Mouse (Mus musculus) intestine, embryonic 15.5 days (tissue): ENCODE measurements around the gene Dixdc1. TPM values are rescaled to one million over a fixed set of nuclear protein-coding genes. Genes with fewer than 3 reads are reported as not detected.

Source experiments
- ATAC-seq: fragments of 200-750 bp; cut with Nextera tagmentation; 2 replicates; pipeline ENCODE4 v1.8.0; 2017; ENCODE audit warnings: moderate TSS enrichment, moderate library complexity
- H3K27ac ChIP-seq: fragments of 300-500 bp; sonication (generic); 2 replicates; pipeline ENCODE4 v1.5.1; 2015; ENCODE audit warnings: mild to moderate bottlenecking, inconsistent platforms
- H3K27me3 ChIP-seq: fragments of 300-500 bp; sonication (generic); replicated peaks from 2 replicates; pipeline ENCODE4 v1.6.1; 2015; ENCODE audit warnings: inconsistent platforms
- H3K36me3 ChIP-seq: fragments of 300-500 bp; sonication (generic); 2 replicates; pipeline ENCODE4 v1.6.1; 2015; ENCODE audit warnings: inconsistent platforms
- H3K4me1 ChIP-seq: fragments of 300-500 bp; sonication (generic); replicated peaks from 2 replicates; pipeline ENCODE4 v1.6.1; 2015; ENCODE audit warnings: inconsistent platforms
- H3K4me2 ChIP-seq: fragments of 300-500 bp; sonication (generic); replicated peaks from 2 replicates; pipeline ENCODE4 v1.6.1; 2015; ENCODE audit warnings: mild to moderate bottlenecking, inconsistent platforms
- H3K4me3 ChIP-seq: fragments of 300-500 bp; sonication (generic); replicated peaks from 2 replicates; pipeline ENCODE4 v1.5.1; 2015; ENCODE audit warnings: inconsistent platforms
- H3K9ac ChIP-seq: fragments of 300-500 bp; sonication (generic); 2 replicates; pipeline ENCODE4 v1.6.1; 2015; ENCODE audit warnings: inconsistent platforms
- H3K9me3 ChIP-seq: fragments of 300-500 bp; sonication (generic); 2 replicates; pipeline ENCODE4 v1.6.1; 2016; ENCODE audit warnings: inconsistent platforms
- WGBS: fragments of 180-500 bp; shearing (Covaris S2); methylation state at CpG from one replicate; pipeline ENCODE4 v1.1.7; 2015; 5-methylcytosine and 5-hydroxymethylcytosine counted together
- polyA plus RNA-seq: library from polyadenylated mRNA; unstranded; fragments of >200 nt; fragmentation: Nextera tagmentation; extraction: Ambion mirVana; gene quantifications from 2 replicates; pipeline ENCODE4 v1.2.1, GENCODE M21; 2015

Gene Dixdc1
- polyA plus RNA-seq, 1 experiment from 2014 or later: 6.1 TPM

DNA sequence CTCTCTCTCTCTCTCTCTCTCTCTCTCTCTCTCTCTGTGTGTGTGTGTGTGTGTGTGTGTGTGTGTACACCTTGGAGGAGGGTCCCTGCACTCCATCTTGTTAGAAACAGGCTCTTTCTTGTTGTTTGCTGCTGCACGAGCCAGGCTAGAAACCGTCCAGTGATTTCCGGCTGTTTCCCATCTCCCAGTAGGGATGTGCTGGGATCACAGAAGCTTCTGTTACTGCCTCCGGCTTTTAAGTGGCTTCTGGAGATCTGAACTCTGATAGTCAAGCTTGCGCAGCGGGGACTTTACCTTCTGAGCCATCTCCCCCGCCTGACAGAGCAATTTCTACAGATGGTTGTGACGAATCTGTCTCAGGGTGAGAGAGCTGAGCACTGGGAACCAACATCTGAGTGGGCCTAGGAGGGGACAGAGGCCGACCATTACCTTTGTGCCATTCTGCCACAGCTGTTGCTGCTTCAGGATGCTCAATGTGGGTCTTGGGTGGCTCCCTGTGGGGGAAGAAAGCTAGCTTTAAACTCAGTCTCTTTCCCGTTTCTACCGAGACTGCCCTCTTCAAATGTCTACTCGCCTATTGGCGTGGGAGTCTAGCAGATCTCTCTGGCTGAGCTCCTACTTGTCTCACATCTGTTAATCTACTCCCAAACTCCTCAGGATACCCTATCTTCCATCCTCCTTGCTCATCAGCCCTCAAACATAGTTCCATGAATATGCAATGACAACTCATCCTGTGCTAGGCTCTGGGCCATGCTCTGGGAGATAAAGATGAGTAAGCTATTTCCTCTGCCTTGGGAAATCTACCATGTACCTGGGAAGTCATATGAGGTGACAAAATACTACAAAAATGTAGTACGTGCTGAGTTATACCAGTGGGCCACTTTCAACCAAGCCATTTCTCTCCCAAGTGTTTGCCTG is 1.8 kb upstream of the Dixdc1 start:
- no peak overlapping the region for H3K4me3 ChIP-seq
- no peak for ATAC-seq
- no peak overlapping the region for H3K4me2 ChIP-seq
- no peaks in the 10 kb centered on the region for H3K27me3 ChIP-seq
- no peaks in the 10 kb centered on the region; the same call in 1 of the 2 replicates for H3K36me3 ChIP-seq
- H3K9ac ChIP-seq: no peak overlapping the region
- peaks cover 7% of the 10 kb centered on the region for H3K4me1 ChIP-seq
- 83% methylated on average over 14 of the region's 14 CpGs for WGBS
- H3K9me3 ChIP-seq: no peaks in the 10 kb centered on the region
- H3K27ac ChIP-seq: no peak overlapping the region

DNA sequence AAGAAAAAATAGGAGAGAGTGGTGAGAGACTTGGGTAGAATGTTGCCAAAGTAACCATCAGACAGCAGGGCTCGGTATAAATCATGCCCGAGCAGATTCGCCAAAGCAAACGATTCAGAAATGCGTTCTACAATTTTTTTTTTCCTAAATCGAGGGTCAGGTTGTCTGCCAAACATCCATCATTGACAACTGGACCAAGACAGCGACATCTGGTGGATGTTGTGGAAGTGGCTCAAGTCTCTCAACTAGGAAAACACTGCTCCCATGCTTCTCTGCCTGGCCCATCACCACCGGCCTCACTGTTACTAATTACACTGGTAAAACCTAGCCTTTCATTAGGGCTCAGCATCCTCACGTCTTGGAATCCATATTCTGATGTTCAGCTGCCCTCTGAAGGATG is 4.3 kb downstream of the Dixdc1 start:
- no peaks in the 10 kb centered on the region for H3K36me3 ChIP-seq
- peaks cover 7% of the 10 kb centered on the region for H3K4me1 ChIP-seq
- H3K4me2 ChIP-seq: no peak overlapping the region
- H3K9me3 ChIP-seq: no peaks in the 10 kb centered on the region
- ATAC-seq: no peak
- WGBS: 3% methylated on average over 9 of the region's 9 CpGs
- H3K27me3 ChIP-seq: no peaks in the 10 kb centered on the region
- H3K9ac ChIP-seq: no peak overlapping the region
- H3K4me3 ChIP-seq: no peak overlapping the region
- H3K27ac ChIP-seq: no peak overlapping the region

DNA sequence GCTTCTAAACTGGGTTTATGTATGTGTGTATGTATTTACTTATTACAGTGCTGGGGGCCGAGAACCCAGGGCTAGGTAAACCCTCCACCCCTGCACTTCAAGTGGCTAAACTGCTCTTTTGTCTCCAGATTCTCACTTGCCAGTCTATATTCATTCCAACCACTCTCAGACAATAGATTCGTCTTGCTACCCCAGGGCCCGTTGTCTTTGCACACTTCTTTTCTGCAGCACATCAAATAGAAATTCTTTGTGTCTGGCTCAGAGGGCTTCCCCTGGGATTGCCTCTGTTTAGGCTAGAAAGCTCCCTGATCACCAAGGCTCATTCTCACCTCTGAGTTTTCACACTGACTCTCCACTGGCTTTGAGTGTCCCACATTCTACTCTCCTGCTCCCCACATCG is 6.8 kb downstream of the Dixdc1 start:
- Histone ChIP-seq H3K9me3 (no peaks in the 10 kb centered on the region), H3K27ac (no peak overlapping the region), H3K4me3 (no peak overlapping the region), H3K27me3 (no peaks in the 10 kb centered on the region), H3K9ac (no peak overlapping the region), H3K36me3 (no peaks in the 10 kb centered on the region), H3K4me1 (no peaks in the 10 kb centered on the region), H3K4me2 (no peak overlapping the region)
- 32% methylated on average over 4 of the region's 4 CpGs for WGBS
- ATAC-seq: no peak

DNA sequence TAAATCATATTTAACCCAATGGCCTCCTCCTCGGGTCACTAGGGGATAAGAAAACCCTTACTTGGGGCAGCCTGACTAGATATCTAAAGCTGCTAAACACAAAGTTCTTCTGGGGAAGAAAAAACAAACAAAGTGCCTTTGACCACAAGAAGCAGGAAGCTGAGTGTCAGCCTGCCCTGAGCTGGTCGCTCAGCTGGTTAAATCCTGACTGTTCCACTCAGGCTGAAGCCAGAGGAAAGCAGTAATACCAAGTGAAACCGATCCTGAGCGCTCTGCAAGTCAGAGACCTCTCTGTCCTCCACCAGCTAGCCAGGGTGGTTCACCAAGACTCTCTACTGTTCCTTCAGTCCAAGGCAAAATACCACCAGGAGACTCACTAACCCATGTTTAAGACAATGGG is 9.7 kb downstream of the Dixdc1 start:
- Histone ChIP-seq H3K4me3 (no peak overlapping the region), H3K9me3 (no peaks in the 10 kb centered on the region), H3K27me3 (no peaks in the 10 kb centered on the region), H3K9ac (no peak overlapping the region), H3K4me1 (no peaks in the 10 kb centered on the region; the same call in 1 of the 2 replicates), H3K36me3 (no peaks in the 10 kb centered on the region), H3K4me2 (no peak overlapping the region), H3K27ac (no peak overlapping the region)
- no peak for ATAC-seq
- 42% methylated on average over 4 of the region's 4 CpGs for WGBS

DNA sequence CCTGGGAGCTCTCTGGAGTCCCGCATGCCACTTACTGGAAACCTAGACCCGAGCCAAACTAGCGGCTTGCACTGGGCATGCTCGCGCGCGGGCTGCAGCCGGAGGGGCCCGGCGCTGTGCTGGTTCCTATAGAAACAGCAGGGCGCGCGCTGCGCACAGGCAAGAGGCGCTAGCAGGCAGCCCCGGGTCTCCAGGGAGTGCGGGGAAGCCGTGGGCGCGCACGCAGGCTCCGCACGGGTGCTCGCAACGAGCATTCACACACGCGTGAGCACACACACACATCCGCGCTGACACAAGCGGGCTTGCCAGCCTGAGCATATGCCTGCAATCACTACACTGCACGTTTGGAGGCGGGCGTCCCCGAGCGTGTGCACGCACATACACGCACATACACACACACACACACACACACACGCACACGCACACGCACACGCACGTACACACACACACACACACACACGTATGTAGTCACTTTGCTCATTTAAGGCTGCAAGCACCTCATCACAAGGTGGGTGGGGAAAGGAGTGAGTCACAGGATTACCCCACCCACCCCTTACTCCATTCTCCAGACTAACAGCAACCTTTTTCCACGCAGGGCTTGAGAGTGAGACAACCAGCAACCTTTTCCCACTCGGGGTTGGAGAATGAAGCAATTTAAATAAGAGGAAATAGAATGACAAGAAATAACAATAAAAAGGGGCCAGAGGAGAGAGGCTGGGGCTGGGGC is 11.2 kb downstream of the Dixdc1 start:
- peak; percentile 93 for ATAC-seq
- H3K9me3 ChIP-seq: no peaks in the 10 kb centered on the region
- WGBS: under 1% methylated on average over 45 of the region's 45 CpGs
- peak overlapping the region; percentile 65 for H3K4me3 ChIP-seq
- no peak overlapping the region for H3K27ac ChIP-seq
- no peaks in the 10 kb centered on the region for H3K36me3 ChIP-seq
- peaks cover 8% of the 10 kb centered on the region for H3K4me1 ChIP-seq
- H3K9ac ChIP-seq: peak overlapping the region; percentile 51
- H3K27me3 ChIP-seq: no peaks in the 10 kb centered on the region
- H3K4me2 ChIP-seq: peak overlapping the region; percentile 95

DNA sequence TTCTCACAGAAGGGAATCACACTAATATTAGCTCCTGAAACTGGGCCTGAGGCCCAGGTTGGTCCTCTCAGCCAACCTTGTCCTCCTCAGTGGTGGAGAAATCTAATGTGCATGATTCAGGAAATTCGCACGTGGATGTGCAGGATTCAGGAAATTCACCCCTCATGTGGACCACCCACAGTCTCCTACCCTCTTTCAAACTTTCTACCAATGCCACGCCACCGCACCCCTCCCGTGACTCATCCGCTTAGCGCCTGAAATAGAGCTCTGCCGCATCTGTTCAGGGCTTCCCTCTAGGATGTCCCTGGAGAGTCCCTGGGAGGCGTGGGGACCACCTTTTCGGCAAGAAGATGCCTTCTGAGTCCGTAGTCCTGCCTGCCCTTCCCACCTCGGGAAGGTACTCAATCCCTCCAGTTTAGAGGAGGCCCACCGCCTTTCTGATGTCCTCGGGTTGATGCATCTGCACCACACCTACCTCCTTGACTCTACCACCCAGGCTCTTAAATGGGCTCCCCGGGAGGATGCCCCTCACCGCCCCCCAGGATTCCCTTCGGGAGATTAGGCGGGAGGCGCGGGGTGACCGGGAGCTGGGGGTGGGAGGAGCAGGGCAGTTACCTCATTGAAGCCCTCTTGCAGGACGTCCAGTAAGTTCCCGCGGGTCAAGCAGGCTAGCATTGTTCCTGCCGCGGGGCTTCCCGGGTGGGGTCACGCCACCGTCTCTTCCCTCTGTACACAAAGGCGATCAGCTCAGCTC is 12.0 kb downstream of the Dixdc1 start:
- Histone ChIP-seq H3K9ac (peak overlapping the region; percentile 51), H3K27me3 (no peaks in the 10 kb centered on the region), H3K4me2 (peak overlapping the region; percentile 95), H3K9me3 (no peaks in the 10 kb centered on the region), H3K36me3 (no peaks in the 10 kb centered on the region), H3K4me3 (peak overlapping the region; percentile 65), H3K27ac (no peak overlapping the region), H3K4me1 (peaks cover 8% of the 10 kb centered on the region)
- ATAC-seq: no peak; the same call in none of the 2 replicates
- 9% methylated on average over 30 of the region's 30 CpGs for WGBS

DNA sequence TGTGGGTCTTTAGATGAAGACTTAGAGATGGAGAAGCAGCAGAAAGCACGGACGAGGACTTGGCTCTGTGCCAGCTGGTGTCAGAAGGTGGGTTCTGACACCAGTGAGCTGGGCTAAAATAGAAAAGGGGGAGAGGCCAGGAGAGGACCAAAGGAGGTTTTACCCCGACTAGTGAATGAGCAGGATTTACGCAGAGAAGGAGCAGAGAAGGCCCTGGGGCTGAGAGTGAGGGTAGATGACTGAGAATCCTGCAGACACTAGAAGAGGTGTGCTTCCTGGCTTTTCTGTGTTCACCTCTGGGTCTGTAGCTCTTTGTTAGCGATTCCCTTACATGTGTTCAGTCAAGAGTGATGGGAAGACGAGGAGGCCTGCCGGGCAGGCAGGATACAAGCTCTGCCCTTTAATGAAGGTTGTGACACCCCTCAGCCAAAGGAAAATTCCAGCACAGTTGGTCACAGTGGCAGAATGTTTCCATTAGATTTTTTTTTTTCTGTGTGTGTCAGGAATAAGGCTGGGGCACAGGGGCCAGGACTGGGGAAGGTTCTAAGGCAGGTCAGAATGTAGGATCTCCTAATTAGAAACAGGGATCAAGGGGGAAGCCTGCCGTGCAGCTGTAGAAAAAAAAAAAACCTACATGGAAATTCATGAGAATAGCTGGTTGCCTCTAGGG is 13.3 kb downstream of the Dixdc1 start:
- Histone ChIP-seq H3K4me2 (no peak overlapping the region), H3K9me3 (no peaks in the 10 kb centered on the region), H3K9ac (no peak overlapping the region), H3K36me3 (no peaks in the 10 kb centered on the region), H3K4me3 (no peak overlapping the region), H3K27me3 (no peaks in the 10 kb centered on the region), H3K27ac (no peak overlapping the region), H3K4me1 (peaks cover 8% of the 10 kb centered on the region)
- WGBS: 65% methylated on average over 8 of the region's 8 CpGs
- ATAC-seq: no peak

DNA sequence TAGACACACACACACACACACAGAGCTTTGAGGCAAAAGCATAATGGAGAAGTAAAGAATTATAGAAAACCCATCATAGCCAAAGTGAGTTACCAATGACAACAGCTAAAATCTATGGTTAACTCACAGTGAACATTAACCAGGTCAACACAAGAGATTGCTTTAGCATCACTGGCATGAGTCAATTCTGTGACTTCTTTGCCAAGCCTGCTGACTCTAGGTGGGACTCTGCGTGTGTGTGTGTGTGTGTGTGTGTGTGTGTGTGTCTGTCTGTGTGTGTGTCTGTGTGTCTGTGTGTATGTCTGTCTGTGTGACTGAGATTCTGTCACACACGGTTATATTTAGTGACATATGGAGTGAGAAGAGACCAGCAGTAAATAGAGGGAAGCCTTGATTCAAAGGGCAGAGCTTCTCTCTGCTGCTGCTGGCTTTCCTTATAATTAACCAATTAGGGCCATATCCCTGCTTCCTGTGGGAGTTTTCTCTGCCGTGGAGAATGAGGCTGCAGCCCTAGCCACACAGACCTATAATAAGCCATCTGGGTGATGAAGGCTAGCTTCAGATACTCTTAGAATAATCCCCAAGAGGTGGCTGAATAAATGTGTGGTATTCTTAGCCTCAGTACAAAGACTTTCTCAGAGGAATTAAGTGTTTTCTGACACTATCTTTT is 14.5 kb downstream of the Dixdc1 start:
- Histone ChIP-seq H3K4me3 (no peak overlapping the region), H3K9me3 (no peaks in the 10 kb centered on the region), H3K36me3 (no peaks in the 10 kb centered on the region), H3K27me3 (no peaks in the 10 kb centered on the region), H3K9ac (no peak overlapping the region), H3K27ac (no peak overlapping the region), H3K4me1 (peaks cover 8% of the 10 kb centered on the region), H3K4me2 (no peak overlapping the region)
- WGBS: 43% methylated on average over 3 of the region's 3 CpGs
- no peak for ATAC-seq

DNA sequence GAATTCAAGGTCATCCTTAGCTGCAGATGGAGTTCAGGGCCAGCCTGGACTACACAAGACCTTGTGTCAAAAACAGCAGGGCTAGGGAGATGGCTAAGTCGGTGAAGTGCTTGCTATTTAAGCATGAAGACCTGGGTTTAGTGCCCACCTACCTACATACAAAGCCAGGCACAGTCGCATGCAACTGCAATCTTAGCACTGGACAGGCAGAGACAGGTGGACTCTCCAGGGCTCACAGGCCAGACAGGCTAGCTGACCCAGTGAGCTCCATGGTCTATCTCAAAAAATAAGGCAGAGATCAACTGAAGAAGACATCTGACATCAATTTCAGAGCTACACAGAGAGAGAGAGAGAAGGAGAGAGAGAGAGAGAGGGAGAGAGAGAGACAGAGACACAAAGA is 15.2 kb downstream of the Dixdc1 start:
- ATAC-seq: no peak
- WGBS: 84% methylated on average over 2 of the region's 2 CpGs

DNA sequence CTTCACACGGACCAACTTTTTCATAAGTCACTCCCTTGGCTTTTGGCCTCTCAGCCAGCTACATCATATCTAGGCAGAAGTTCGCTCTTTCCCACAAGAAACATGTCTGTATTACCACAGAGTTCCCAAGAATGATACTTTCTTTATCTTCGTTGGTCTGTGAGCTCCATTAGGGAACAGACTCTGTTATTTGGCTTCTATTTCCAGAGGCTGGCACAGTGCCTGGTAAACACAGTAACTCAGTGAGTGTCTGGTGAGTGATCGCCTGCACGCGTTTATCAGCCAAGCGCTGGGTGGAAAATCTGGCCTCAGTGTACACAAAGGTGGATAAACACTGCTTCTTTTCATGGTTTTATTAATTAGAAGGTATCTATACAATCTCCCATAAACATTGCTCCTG is 15.9 kb downstream of the Dixdc1 start:
- Histone ChIP-seq H3K4me2 (0 out of 2 replicates have a peak overlapping the region, but pooled peaks have one; percentile 15), H3K27ac (peak overlapping the region; percentile 9; the same call in 1 of the 2 replicates), H3K4me1 (peaks cover 8% of the 10 kb centered on the region), H3K4me3 (no peak overlapping the region), H3K36me3 (no peaks in the 10 kb centered on the region), H3K9ac (no peak overlapping the region), H3K27me3 (no peaks in the 10 kb centered on the region), H3K9me3 (no peaks in the 10 kb centered on the region)
- no peak for ATAC-seq
- 31% methylated on average over 7 of the region's 7 CpGs for WGBS

More for the DNA sequence above, 15.2 kb downstream of the Dixdc1 start:
- no peak overlapping the region for H3K27ac ChIP-seq
- no peaks in the 10 kb centered on the region for H3K9me3 ChIP-seq
- H3K27me3 ChIP-seq: no peaks in the 10 kb centered on the region
- H3K4me2 ChIP-seq: no peak overlapping the region
- H3K36me3 ChIP-seq: no peaks in the 10 kb centered on the region
- peaks cover 8% of the 10 kb centered on the region for H3K4me1 ChIP-seq
- no peak overlapping the region for H3K9ac ChIP-seq
- no peak overlapping the region for H3K4me3 ChIP-seq

DNA sequence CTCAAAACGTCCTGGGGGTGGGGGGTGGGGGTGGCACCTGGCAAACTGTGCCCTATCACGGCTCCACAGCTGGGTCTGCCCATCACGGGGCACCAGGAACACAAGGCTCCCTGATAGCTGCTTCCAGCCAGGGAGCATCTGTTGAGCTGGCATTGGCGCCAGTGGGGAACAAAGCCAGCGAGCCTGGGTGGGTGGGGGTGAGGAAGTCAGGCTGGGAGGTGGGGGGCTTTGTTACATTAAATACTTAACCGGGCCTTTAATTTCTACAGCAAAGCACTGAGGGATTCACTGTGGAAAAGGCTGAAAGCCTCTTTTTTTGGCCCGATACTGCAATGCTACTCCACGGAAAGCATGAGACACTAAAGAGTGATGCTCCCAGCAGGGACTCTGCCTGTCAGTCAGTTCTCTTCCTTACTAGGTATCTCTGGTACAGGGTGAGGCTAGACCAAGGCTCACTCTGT is 16.8 kb downstream of the Dixdc1 start:
- no peaks in the 10 kb centered on the region for H3K9me3 ChIP-seq
- H3K4me1 ChIP-seq: peaks cover 8% of the 10 kb centered on the region
- no peaks in the 10 kb centered on the region for H3K27me3 ChIP-seq
- H3K36me3 ChIP-seq: no peaks in the 10 kb centered on the region
- 57% methylated on average over 8 of the region's 8 CpGs for WGBS
- H3K4me3 ChIP-seq: no peak overlapping the region
- no peak for ATAC-seq
- no peak overlapping the region for H3K4me2 ChIP-seq
- H3K9ac ChIP-seq: no peak overlapping the region
- no peak overlapping the region for H3K27ac ChIP-seq
